Mouse (Mus musculus): Measurements from ENCODE around the gene Gm17482.

The Gm17482 gene

GRCm38 (mm10) chr6:115291823-115292222 lies 64.7 kb downstream of the Gm17482 start:
- DNase-seq (ENCODE audit: low spot score in 2 of 2) = no peak

GRCm38 (mm10) chr6:115292621-115293020 lies 65.5 kb downstream of the Gm17482 start:
- DNase-seq (ENCODE audit: low spot score in 2 of 2) = no peak

GRCm38 (mm10) chr6:115293877-115294276 lies 66.7 kb downstream of the Gm17482 start:
- no peak for DNase-seq (ENCODE audit: low spot score in 2 of 2)

GRCm38 (mm10) chr6:115307134-115307533 lies 80.0 kb downstream of the Gm17482 start:
- no peak for DNase-seq (ENCODE audit: low spot score in 2 of 2)

All from natural killer cell, adult 2 months (primary cell).